Mouse (Mus musculus): ENCODE results near the gene Arid3c. TPM values are rescaled to one million over a fixed set of nuclear protein-coding genes. Genes with fewer than 3 reads are reported as not detected.
"Not testable (repeated sequence)": the region's sequence is repeated elsewhere in the genome, so short reads cannot be mapped to it uniquely, and the experiment has no call there.

Arid3c gene
- polyA plus RNA-seq, 1 experiment from 2014 or later: 0.15 TPM

DNA sequence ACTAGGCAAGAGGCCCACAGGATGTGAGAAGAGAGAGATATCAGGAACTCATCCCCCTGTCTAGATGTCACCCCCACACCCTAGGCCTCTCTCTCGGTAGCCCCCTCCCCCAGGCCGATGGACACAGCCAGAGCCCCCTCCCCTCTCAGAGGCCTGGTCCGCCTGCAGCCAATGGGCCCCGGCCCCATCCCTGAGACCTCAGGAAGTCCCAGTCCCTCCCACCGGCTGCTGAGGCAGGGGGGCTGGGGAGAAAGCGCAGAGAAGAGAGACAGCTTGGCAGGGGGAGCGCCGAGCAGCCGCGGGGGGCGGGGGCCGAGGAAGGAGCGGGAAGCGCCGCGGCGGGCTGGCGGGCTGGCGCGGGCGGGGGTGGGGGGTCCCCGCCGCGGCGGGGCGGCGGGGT, 47.6 kb downstream of the Arid3c start:
- Histone ChIP-seq H3K4me3 (ENCODE audit: low read depth, low read length) (peak overlapping the region; percentile 20; the same call in 1 of the 2 replicates), H3K4me1 (ENCODE audit: control insufficient read depth, insufficient read depth, low read length) (peaks cover 11% of the 10 kb centered on the region), H3K4me2 (ENCODE audit: low read depth, low read length) (peak overlapping the region; percentile 34; the same call in 1 of the 2 replicates)
- not testable (repeated sequence) for H3K27ac ChIP-seq (replicated peaks; ENCODE audit: low read depth, low read length); H3K9me3 ChIP-seq (ENCODE audit: control insufficient read depth, low read length); DNase-seq (ENCODE audit: low spot score); H3K36me3 ChIP-seq (ENCODE audit: control insufficient read depth, insufficient read depth, low read length); H3K27me3 ChIP-seq (replicated peaks; ENCODE audit: control insufficient read depth, insufficient read depth, low read length); H3K9ac ChIP-seq (ENCODE audit: low read depth, low read length)
- 0% methylated on average over 1 of the region's 27 CpGs for WGBS
- ATAC-seq (ENCODE audit: low read depth): peak; percentile 60

DNA sequence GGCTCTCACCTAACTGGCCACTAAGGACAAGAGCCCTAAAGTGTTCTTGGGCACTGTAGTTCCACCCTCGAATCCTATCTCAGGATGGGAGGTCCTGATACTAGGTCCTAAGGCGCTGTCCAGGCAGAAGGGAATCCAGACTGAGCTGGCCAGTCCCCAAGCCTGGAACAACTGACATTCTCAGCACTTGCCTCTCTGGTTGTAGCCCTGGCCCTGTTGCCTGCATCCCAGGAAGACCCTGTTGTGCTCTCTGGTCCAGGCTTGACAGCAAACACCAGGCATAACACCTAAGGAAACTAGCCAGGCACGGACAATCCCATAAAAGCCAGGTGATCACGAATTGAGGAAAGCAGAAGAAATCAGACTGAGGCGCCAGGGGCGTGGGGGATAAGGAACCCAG, 48.2 kb downstream of the Arid3c start:
- Histone ChIP-seq H3K4me2 (ENCODE audit: low read depth, low read length) (no peak overlapping the region), H3K4me1 (ENCODE audit: control insufficient read depth, insufficient read depth, low read length) (peaks cover 11% of the 10 kb centered on the region), H3K27me3 (replicated peaks; ENCODE audit: control insufficient read depth, insufficient read depth, low read length) (no peaks in the 10 kb centered on the region), H3K9ac (ENCODE audit: low read depth, low read length) (no peak overlapping the region), H3K27ac (replicated peaks; ENCODE audit: low read depth, low read length) (0 out of 2 replicates have a peak overlapping the region, but pooled peaks have one; percentile 24), H3K36me3 (ENCODE audit: control insufficient read depth, insufficient read depth, low read length) (no peaks in the 10 kb centered on the region), H3K4me3 (ENCODE audit: low read depth, low read length) (no peak overlapping the region), H3K9me3 (ENCODE audit: control insufficient read depth, low read length) (no peaks in the 10 kb centered on the region)
- WGBS: 30% methylated on average over 6 of the region's 6 CpGs
- ATAC-seq (ENCODE audit: low read depth) (no peak), DNase-seq (ENCODE audit: low spot score) (no peak)

DNA sequence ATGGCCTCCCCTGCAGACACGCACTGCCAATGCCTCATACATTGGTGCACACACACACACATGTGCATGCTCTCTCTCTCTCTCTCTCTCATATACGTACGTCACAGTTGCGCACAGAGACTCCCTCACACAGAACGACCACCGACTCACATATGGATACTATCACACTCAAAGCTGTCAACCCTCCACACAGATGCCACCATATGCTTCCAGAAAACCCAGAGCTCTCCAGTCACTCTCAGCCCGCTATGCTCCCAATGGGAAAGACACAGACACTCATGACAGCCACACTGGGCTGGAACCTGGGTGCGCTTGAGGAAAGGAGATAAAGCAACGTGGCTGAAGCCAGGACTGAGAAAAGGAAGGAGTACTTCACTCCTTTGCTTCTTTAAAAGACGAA, 49.0 kb downstream of the Arid3c start:
- WGBS: 54% methylated on average over 10 of the region's 10 CpGs
- H3K27ac ChIP-seq (replicated peaks; ENCODE audit: low read depth, low read length): no peak overlapping the region
- no peak overlapping the region for H3K4me3 ChIP-seq (ENCODE audit: low read depth, low read length)
- H3K9ac ChIP-seq (ENCODE audit: low read depth, low read length): no peak overlapping the region
- no peaks in the 10 kb centered on the region for H3K27me3 ChIP-seq (replicated peaks; ENCODE audit: control insufficient read depth, insufficient read depth, low read length)
- no peaks in the 10 kb centered on the region for H3K36me3 ChIP-seq (ENCODE audit: control insufficient read depth, insufficient read depth, low read length)
- DNase-seq (ENCODE audit: low spot score) (no peak), ATAC-seq (ENCODE audit: low read depth) (no peak)
- H3K4me2 ChIP-seq (ENCODE audit: low read depth, low read length): no peak overlapping the region
- peaks cover 19% of the 10 kb centered on the region for H3K4me1 ChIP-seq (ENCODE audit: control insufficient read depth, insufficient read depth, low read length)
- H3K9me3 ChIP-seq (ENCODE audit: control insufficient read depth, low read length): no peaks in the 10 kb centered on the region

DNA sequence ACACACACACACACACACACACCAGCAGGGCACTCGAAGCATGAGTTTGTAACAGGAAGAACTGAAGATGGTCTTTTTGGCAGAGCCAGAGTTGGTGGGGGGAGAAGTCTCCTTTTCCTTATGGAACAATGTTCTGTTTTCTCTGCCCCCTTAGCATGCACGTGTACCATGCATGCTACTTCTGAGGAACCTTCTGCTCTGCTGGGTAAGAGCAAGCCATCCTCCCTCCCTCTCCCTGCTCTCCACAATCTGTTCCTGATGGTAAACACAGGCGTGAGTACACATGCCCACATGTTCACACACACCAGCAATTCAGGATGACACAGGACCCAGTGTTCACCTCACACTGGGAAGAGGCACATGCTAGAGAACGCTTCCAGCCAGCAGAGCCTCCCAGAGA, 49.8 kb downstream of the Arid3c start:
- H3K4me1 ChIP-seq (ENCODE audit: control insufficient read depth, insufficient read depth, low read length): peaks cover 27% of the 10 kb centered on the region
- H3K4me3 ChIP-seq (ENCODE audit: low read depth, low read length): no peak overlapping the region
- H3K4me2 ChIP-seq (ENCODE audit: low read depth, low read length): no peak overlapping the region
- H3K9ac ChIP-seq (ENCODE audit: low read depth, low read length): no peak overlapping the region
- DNase-seq (ENCODE audit: low spot score) (no peak), ATAC-seq (ENCODE audit: low read depth) (no peak)
- no peaks in the 10 kb centered on the region for H3K27me3 ChIP-seq (replicated peaks; ENCODE audit: control insufficient read depth, insufficient read depth, low read length)
- H3K9me3 ChIP-seq (ENCODE audit: control insufficient read depth, low read length): no peaks in the 10 kb centered on the region
- no peaks in the 10 kb centered on the region for H3K36me3 ChIP-seq (ENCODE audit: control insufficient read depth, insufficient read depth, low read length)
- no peak overlapping the region for H3K27ac ChIP-seq (replicated peaks; ENCODE audit: low read depth, low read length)
- WGBS: 31% methylated on average over 4 of the region's 4 CpGs

DNA sequence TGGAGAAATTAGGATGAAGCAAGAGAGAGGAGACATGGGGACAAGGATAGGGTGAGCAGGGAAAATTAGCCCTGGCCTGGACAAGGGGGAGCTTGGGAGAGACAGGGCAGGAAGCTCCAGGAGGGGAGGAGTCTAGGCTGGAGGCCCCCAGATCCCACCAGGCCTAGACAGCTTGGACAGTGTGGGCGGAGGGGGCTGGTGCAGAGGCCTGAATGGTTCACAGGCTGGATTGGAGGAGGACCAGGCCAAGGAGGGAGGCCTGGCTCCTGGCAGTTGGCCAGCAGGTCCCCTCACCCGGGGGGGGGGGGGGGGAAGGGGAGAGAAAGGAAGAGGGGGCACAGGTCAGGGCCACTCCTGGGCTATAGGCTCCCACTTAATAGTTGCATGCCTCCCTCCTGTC, 51.7 kb downstream of the Arid3c start:
- Histone ChIP-seq H3K4me1 (ENCODE audit: control insufficient read depth, insufficient read depth, low read length) (peaks cover 31% of the 10 kb centered on the region), H3K27ac (replicated peaks; ENCODE audit: low read depth, low read length) (no peak overlapping the region), H3K36me3 (ENCODE audit: control insufficient read depth, insufficient read depth, low read length) (no peaks in the 10 kb centered on the region), H3K9me3 (ENCODE audit: control insufficient read depth, low read length) (no peaks in the 10 kb centered on the region), H3K9ac (ENCODE audit: low read depth, low read length) (peak overlapping the region; percentile 31; the same call in 1 of the 2 replicates), H3K27me3 (replicated peaks; ENCODE audit: control insufficient read depth, insufficient read depth, low read length) (no peaks in the 10 kb centered on the region), H3K4me3 (ENCODE audit: low read depth, low read length) (no peak overlapping the region), H3K4me2 (ENCODE audit: low read depth, low read length) (no peak overlapping the region)
- DNase-seq (ENCODE audit: low spot score) (peak; percentile 25), ATAC-seq (ENCODE audit: low read depth) (no peak)
- WGBS: 63% methylated on average over 1 of the region's 2 CpGs

DNA sequence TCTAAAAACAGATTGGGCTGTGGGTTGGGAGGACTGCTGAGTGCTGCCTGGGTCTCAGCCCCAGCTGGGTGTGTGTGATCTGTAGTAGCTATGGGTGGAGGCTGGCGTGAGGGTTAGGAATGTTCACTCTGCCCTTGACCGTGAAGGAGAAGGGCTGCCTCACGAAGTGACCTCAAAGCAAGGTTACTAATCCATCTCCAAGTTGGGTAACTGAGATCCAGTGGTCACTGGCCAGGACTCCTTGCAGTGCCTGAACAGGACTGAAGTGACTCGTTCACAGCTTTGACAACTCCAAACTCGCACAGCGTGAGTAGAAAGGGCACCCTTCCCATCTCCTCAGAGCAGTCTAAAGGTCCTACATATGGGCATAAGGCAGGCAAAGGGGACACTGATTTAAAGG, 52.1 kb downstream of the Arid3c start:
- Histone ChIP-seq H3K27ac (replicated peaks; ENCODE audit: low read depth, low read length) (no peak overlapping the region), H3K9me3 (ENCODE audit: control insufficient read depth, low read length) (no peaks in the 10 kb centered on the region), H3K4me2 (ENCODE audit: low read depth, low read length) (no peak overlapping the region), H3K27me3 (replicated peaks; ENCODE audit: control insufficient read depth, insufficient read depth, low read length) (no peaks in the 10 kb centered on the region), H3K4me1 (ENCODE audit: control insufficient read depth, insufficient read depth, low read length) (peaks cover 31% of the 10 kb centered on the region), H3K9ac (ENCODE audit: low read depth, low read length) (0 out of 2 replicates have a peak overlapping the region, but pooled peaks have one; percentile 31), H3K4me3 (ENCODE audit: low read depth, low read length) (no peak overlapping the region), H3K36me3 (ENCODE audit: control insufficient read depth, insufficient read depth, low read length) (no peaks in the 10 kb centered on the region)
- no peak for ATAC-seq (ENCODE audit: low read depth)
- 66% methylated on average over 6 of the region's 6 CpGs for WGBS
- no peak for DNase-seq (ENCODE audit: low spot score)

DNA sequence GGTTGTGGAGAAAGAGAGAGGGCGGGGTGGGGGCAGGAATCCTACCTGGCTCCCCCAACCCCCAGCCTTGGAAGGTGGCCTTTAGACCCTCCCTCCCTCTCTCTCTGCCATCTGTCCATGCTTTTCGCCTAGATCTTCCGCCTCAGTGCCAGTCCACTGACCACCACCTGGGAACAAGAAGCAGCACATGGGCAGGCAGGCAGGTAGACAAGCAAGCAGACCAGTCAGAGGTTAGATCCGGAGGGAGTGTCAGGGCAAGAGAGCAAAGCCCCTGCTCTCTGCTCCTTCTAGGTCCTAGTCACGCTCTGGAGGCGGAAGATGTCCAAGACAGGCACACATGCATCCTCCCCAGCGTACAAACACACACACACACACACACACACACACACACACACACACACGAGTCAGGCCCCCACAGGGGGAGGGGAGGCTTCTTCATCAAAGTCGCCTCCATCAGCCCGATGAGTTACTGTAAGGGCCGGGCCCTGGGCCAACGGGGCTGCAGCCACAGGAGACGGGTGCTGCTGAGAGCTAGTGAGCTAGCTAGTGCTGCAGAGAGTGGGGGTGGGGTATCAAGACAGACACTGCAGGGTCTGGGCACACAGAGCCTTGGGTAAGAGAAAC, 53.8 kb downstream of the Arid3c start:
- peak; percentile 17; the same call in 1 of the 2 replicates for ATAC-seq (ENCODE audit: low read depth)
- Histone ChIP-seq H3K4me3 (ENCODE audit: low read depth, low read length) (no peak overlapping the region), H3K27ac (replicated peaks; ENCODE audit: low read depth, low read length) (no peak overlapping the region), H3K36me3 (ENCODE audit: control insufficient read depth, insufficient read depth, low read length) (no peaks in the 10 kb centered on the region), H3K9me3 (ENCODE audit: control insufficient read depth, low read length) (no peaks in the 10 kb centered on the region), H3K27me3 (replicated peaks; ENCODE audit: control insufficient read depth, insufficient read depth, low read length) (no peaks in the 10 kb centered on the region), H3K9ac (ENCODE audit: low read depth, low read length) (peak overlapping the region; percentile 28), H3K4me1 (ENCODE audit: control insufficient read depth, insufficient read depth, low read length) (peaks cover 34% of the 10 kb centered on the region), H3K4me2 (ENCODE audit: low read depth, low read length) (no peak overlapping the region)
- peak; percentile 76 for DNase-seq (ENCODE audit: low spot score)
- 43% methylated on average over 10 of the region's 13 CpGs for WGBS

DNA sequence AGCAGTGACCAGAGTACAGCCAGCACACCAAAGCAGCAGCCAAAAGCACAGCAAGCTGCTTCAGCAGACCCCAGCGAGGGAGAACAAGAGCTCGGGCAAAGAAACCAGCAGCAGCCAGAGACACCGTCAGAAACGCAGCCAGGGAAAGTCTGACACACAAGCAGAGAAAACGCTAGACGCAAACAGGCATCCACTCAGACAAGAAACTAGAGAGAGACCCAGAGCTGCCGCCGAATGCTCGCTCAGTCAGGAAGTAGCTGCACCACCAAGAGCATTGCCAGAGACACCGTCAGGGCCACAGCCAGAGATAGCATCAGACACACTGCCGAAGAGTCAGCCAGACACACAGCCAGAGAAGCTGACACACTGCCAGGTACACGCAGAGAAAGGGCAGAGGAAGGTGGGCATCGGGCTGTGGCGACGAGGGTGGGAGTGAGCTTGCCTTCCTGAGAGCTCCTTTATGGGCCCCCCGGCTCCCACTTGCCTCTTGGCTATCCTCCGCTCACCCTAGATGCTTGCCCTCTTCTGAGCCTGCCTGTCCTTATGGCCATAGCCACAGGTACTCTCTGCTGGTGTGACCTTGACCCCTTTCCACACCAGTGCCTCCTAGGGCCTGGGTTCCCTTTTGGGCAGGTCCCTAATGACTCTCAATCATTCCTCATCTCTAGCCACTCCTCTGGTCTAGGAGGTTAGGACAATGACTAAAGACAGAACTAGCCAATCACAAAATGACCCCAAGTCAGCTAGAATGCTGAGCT, 54.5 kb downstream of the Arid3c start:
- no peak overlapping the region; the same call in 1 of the 2 replicates for H3K27ac ChIP-seq (replicated peaks; ENCODE audit: low read depth, low read length)
- 48% methylated on average over 12 of the region's 17 CpGs for WGBS
- no peaks in the 10 kb centered on the region for H3K27me3 ChIP-seq (replicated peaks; ENCODE audit: control insufficient read depth, insufficient read depth, low read length)
- ATAC-seq (ENCODE audit: low read depth): no peak
- H3K36me3 ChIP-seq (ENCODE audit: control insufficient read depth, insufficient read depth, low read length): no peaks in the 10 kb centered on the region
- DNase-seq (ENCODE audit: low spot score): no peak
- H3K4me3 ChIP-seq (ENCODE audit: low read depth, low read length): no peak overlapping the region
- peak overlapping the region; percentile 28; the same call in 1 of the 2 replicates for H3K9ac ChIP-seq (ENCODE audit: low read depth, low read length)
- no peaks in the 10 kb centered on the region for H3K9me3 ChIP-seq (ENCODE audit: control insufficient read depth, low read length)
- H3K4me2 ChIP-seq (ENCODE audit: low read depth, low read length): no peak overlapping the region
- peaks cover 36% of the 10 kb centered on the region for H3K4me1 ChIP-seq (ENCODE audit: control insufficient read depth, insufficient read depth, low read length)
